Mouse (Mus musculus) hindbrain, embryonic 12.5 days (tissue): ENCODE results near the gene Ksr2. TPM values are rescaled to one million over a fixed set of nuclear protein-coding genes. Genes with fewer than 3 reads are reported as not detected.

Experiments
- ATAC-seq: fragments of 200-750 bp; cut with Nextera tagmentation; 2 replicates; pipeline ENCODE4 v1.8.0; 2017; ENCODE audit warnings: moderate TSS enrichment; ENCODE audit not compliant: low FRiP score
- H3K27ac ChIP-seq: fragments of 300-500 bp; sonication (generic); 2 replicates; pipeline ENCODE4 v1.5.1; 2016; ENCODE audit warnings: mild to moderate bottlenecking
- H3K27me3 ChIP-seq: fragments of 300-500 bp; sonication (generic); 2 replicates; pipeline ENCODE4 v1.6.1; 2016; ENCODE audit warnings: mild to moderate bottlenecking
- H3K36me3 ChIP-seq: fragments of 300-500 bp; sonication (generic); 2 replicates; pipeline ENCODE4 v1.6.1; 2016; ENCODE audit warnings: mild to moderate bottlenecking
- H3K4me1 ChIP-seq: fragments of 300-500 bp; sonication (generic); 2 replicates; pipeline ENCODE4 v1.6.1; 2016
- H3K4me2 ChIP-seq: fragments of 300-500 bp; sonication (generic); replicated peaks from 2 replicates; pipeline ENCODE4 v1.6.1; 2016; ENCODE audit warnings: mild to moderate bottlenecking
- H3K4me3 ChIP-seq: fragments of 300-500 bp; sonication (generic); 2 replicates; pipeline ENCODE4 v1.5.1; 2016; ENCODE audit warnings: mild to moderate bottlenecking
- H3K9ac ChIP-seq: fragments of 300-500 bp; sonication (generic); 2 replicates; pipeline ENCODE4 v1.6.1; 2016; ENCODE audit warnings: mild to moderate bottlenecking, moderate library complexity
- H3K9me3 ChIP-seq: fragments of 300-500 bp; sonication (generic); replicated peaks from 2 replicates; pipeline ENCODE4 v1.6.1; 2016; ENCODE audit warnings: mild to moderate bottlenecking
- WGBS: fragments of 180-500 bp; shearing (Covaris S2); methylation state at CpG from one replicate; pipeline ENCODE4 v1.1.7; 2016; 5-methylcytosine and 5-hydroxymethylcytosine counted together
- polyA plus RNA-seq: library from polyadenylated mRNA; unstranded; fragments of >200 nt; fragmentation: Nextera tagmentation; extraction: Ambion mirVana; gene quantifications from 2 replicates; pipeline ENCODE4 v1.2.1, GENCODE M21; 2016

Ksr2 gene
- polyA plus RNA-seq, 1 experiment from 2014 or later, result 4.4 TPM

DNA sequence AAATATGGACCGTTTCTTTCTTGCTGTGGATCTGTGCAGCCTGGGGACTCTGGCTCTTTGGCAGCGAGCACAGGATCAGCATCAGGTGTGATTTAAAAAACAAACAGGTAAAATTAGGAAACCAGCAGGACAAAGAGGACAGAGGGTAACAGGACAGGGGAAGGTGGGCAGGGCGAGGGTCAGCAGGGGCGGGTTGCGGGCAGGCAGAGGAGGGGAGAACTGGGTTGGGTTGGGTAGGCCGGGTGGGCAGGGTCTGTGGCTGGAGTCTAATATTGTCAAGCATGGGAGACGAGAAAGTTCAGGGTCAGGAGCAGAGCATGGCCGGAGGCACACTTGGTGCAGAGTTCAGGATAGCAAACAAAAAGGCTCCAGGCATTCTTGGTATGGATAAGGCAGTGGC lies 43.8 kb downstream of the Ksr2 start:
- WGBS, result 39% methylated on average over 8 of the region's 8 CpGs
- no peak overlapping the region for H3K4me3 ChIP-seq
- H3K4me2 ChIP-seq, result no peak overlapping the region
- H3K36me3 ChIP-seq, result no peaks in the 10 kb centered on the region
- peak overlapping the region; percentile 1; the same call in 1 of the 2 replicates for H3K27ac ChIP-seq
- no peaks in the 10 kb centered on the region for H3K27me3 ChIP-seq
- H3K9ac ChIP-seq, result no peak overlapping the region
- peaks cover 9% of the 10 kb centered on the region for H3K4me1 ChIP-seq
- no peak for ATAC-seq
- H3K9me3 ChIP-seq, result peaks cover 8% of the 10 kb centered on the region; the same call in 1 of the 2 replicates

DNA sequence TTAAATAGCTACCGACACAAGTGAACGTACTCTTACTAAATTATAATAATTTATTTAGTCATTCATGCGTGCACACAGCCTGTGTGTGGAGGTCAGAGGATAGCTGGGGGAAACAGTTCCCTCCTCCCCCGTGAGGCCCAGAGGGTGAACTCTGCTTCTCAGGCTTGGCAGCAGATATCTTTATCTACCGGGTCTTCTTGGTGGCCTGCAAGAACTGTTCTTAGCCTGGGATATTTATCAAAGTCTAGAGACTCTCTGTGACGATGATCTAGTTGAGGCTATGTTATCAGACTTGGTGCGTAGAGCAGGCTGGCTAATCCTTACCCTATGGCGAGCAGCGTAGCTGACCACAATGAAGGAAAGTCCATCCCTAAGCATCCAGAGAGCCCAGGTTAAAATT lies 45.1 kb downstream of the Ksr2 start:
- Histone ChIP-seq H3K9me3 (peaks cover 8% of the 10 kb centered on the region; the same call in 1 of the 2 replicates), H3K4me1 (peaks cover 9% of the 10 kb centered on the region), H3K4me2 (no peak overlapping the region), H3K36me3 (no peaks in the 10 kb centered on the region), H3K27me3 (no peaks in the 10 kb centered on the region), H3K4me3 (no peak overlapping the region), H3K27ac (no peak overlapping the region), H3K9ac (no peak overlapping the region)
- ATAC-seq, result no peak
- WGBS, result 69% methylated on average over 9 of the region's 9 CpGs

DNA sequence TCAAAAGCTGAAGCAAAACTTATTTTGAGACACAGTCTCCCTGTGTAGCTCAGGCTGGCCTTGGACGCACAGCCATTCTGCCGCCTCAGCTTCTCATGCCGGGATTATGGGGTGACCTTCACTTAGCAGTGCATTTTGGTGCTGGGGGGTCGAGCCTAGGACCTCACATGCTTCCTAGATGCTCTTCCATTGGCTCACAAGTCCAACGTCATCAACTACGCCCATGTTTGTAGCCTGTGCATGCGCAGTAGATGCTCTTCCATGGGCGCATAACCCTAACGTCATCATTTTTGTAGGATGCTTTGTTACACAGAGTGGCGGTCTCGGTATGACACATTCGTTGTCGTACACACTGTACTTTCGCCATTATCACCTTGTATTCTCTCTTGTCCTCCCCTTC lies 46.5 kb downstream of the Ksr2 start:
- ATAC-seq, result no peak
- Histone ChIP-seq H3K9ac (no peak overlapping the region), H3K36me3 (no peaks in the 10 kb centered on the region), H3K9me3 (peaks cover 8% of the 10 kb centered on the region; the same call in 1 of the 2 replicates), H3K4me2 (no peak overlapping the region), H3K4me3 (no peak overlapping the region), H3K4me1 (peaks cover 9% of the 10 kb centered on the region), H3K27ac (no peak overlapping the region), H3K27me3 (no peaks in the 10 kb centered on the region)
- WGBS, result 93% methylated on average over 14 of the region's 14 CpGs

DNA sequence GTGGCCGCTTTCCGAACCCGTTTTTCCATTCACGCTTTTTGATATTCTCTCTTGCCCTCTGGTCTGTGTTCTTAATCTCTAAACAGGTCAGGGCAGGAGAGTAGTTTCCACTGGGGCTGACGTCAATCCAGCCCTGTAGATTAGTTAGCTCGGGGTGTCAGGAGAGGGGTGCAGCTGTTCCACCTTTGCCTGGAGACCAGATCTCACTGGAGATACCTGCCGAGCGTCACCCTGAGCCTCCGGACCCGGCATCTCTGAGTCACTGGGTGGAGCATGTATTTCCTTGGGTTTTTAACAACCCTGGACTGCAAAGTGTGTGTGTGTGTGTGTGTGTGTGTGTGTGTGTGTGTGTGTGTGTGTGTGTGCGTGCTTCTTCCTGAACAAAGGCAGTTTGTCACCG lies 53.3 kb downstream of the Ksr2 start:
- Histone ChIP-seq H3K27ac (no peak overlapping the region), H3K9ac (no peak overlapping the region), H3K9me3 (0 out of 2 replicates have a peak, but pooled peaks cover 4% of the 10 kb centered on the region), H3K4me1 (no peaks in the 10 kb centered on the region), H3K36me3 (0 out of 2 replicates have a peak, but pooled peaks cover 2% of the 10 kb centered on the region), H3K4me3 (no peak overlapping the region), H3K27me3 (no peaks in the 10 kb centered on the region), H3K4me2 (no peak overlapping the region)
- ATAC-seq, result no peak
- WGBS, result 83% methylated on average over 12 of the region's 12 CpGs

DNA sequence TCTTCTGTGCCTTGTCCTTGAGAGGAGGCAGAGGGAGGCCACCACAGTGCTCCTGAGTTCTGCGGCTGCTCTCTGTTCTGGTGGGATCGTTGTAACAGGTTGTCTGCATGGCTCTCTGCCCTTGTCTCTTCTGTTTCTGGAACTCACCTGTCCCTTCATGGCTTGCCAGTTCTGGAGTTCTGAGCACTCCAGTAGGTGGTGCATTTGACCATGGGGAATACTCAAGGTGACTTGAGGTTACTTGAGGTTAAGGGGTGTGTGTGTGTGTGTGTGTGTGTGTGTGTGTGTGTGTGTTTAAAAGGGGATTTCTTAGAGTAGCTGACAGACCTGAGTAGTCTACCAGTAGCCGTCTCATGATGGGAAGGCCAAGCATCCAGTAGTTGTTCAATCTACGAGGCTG lies 55.2 kb downstream of the Ksr2 start:
- no peak for ATAC-seq
- 93% methylated on average over 4 of the region's 4 CpGs for WGBS
- H3K27me3 ChIP-seq, result no peaks in the 10 kb centered on the region

DNA sequence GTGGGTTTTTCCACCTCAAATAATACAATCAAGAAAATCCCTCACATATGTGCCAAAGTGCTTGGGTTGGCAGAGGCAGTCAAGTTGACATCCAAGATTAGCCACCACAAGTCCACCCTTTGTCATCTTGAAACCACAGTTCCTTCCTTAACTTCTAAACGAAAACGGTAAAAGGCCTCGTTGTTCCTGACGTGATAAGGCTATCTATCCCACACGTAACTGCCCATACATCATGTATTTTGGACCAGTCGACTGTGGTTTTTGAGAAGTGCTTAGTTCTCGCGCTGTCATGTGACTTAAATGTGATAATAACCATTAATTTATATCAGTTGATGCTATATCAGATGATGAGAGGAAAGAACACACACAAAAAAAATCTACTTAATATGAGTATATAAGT lies 55.8 kb downstream of the Ksr2 start:
- ATAC-seq, result no peak
- Histone ChIP-seq H3K9ac (no peak overlapping the region), H3K36me3 (0 out of 2 replicates have a peak, but pooled peaks cover 2% of the 10 kb centered on the region), H3K4me3 (no peak overlapping the region), H3K27ac (no peak overlapping the region), H3K9me3 (0 out of 2 replicates have a peak, but pooled peaks cover 4% of the 10 kb centered on the region), H3K4me1 (no peaks in the 10 kb centered on the region), H3K27me3 (no peaks in the 10 kb centered on the region), H3K4me2 (no peak overlapping the region)
- 93% methylated on average over 8 of the region's 8 CpGs for WGBS

More for the DNA sequence above, 55.2 kb downstream of the Ksr2 start:
- no peak overlapping the region for H3K27ac ChIP-seq
- no peaks in the 10 kb centered on the region for H3K4me1 ChIP-seq
- no peak overlapping the region for H3K4me3 ChIP-seq
- H3K36me3 ChIP-seq, result 0 out of 2 replicates have a peak, but pooled peaks cover 2% of the 10 kb centered on the region
- no peak overlapping the region for H3K9ac ChIP-seq
- 0 out of 2 replicates have a peak, but pooled peaks cover 4% of the 10 kb centered on the region for H3K9me3 ChIP-seq
- no peak overlapping the region for H3K4me2 ChIP-seq

DNA sequence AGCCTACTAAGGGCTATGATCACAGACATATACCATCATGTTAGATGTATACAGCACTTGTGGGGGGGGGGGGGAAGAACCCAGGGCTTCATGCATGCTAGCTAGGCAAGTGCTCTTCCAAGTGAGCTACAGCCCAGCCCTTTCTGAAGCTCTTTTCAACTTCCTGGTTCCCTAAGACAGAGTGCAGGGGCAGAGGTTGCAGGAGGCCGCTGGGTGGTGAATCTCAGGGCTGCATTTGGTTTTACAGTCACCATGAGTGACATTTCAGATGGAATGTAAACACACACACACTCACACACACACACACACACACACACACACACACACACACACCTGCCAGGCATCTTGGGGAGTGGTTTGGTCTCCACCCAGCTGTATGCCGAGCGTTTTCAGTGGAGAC lies 67.4 kb downstream of the Ksr2 start:
- Histone ChIP-seq H3K36me3 (no peaks in the 10 kb centered on the region), H3K9me3 (no peaks in the 10 kb centered on the region), H3K4me3 (no peak overlapping the region), H3K9ac (no peak overlapping the region), H3K4me1 (no peaks in the 10 kb centered on the region), H3K27me3 (no peaks in the 10 kb centered on the region), H3K27ac (no peak overlapping the region), H3K4me2 (no peak overlapping the region)
- ATAC-seq, result no peak
- 71% methylated on average over 3 of the region's 3 CpGs for WGBS

DNA sequence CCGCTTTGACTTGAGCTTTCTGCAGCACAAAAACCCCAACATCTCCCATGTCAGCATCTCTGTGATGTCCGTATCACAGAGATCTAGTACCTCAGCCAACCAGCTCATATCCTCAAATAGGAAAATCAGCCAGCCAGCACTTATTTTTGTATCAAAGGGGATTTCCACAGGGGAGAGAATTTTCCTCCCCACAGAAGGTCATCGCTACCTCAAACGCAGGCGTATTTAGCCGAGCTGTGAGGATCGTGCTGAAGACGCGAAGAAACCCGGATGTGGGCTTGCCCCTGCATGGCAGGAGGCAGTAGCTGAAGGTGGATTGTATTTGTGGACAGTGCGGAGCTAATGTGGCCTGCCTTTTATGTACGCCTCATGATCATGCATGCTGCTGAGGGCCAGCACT lies 67.8 kb downstream of the Ksr2 start:
- Histone ChIP-seq H3K4me1 (no peaks in the 10 kb centered on the region), H3K27ac (no peak overlapping the region), H3K9ac (no peak overlapping the region), H3K36me3 (no peaks in the 10 kb centered on the region), H3K4me2 (no peak overlapping the region), H3K4me3 (no peak overlapping the region), H3K27me3 (no peaks in the 10 kb centered on the region), H3K9me3 (no peaks in the 10 kb centered on the region)
- ATAC-seq, result no peak
- 67% methylated on average over 12 of the region's 12 CpGs for WGBS

DNA sequence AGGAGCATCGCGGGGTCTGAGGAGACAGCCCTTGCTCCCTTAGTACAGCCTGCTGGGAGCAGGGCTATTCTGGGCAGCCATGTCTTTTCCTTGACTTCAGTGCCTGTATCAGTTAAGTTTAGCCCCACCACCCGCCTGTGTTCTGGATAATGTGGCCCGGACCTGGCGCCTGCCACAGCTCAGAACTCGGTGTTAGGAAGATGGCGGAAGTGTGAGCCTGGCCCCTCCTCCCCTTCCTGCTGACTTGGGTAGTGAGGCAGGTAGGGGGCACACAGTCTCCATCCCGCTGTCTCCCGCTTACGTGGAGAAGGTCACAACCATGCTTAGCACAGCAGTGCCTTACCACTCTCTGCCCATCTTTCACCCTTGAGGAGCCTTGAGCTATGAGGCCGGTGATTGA lies 68.2 kb downstream of the Ksr2 start:
- Histone ChIP-seq H3K4me1 (no peaks in the 10 kb centered on the region), H3K9ac (no peak overlapping the region), H3K9me3 (no peaks in the 10 kb centered on the region), H3K27ac (no peak overlapping the region), H3K27me3 (no peaks in the 10 kb centered on the region), H3K36me3 (no peaks in the 10 kb centered on the region), H3K4me3 (no peak overlapping the region), H3K4me2 (no peak overlapping the region)
- WGBS, result 77% methylated on average over 11 of the region's 11 CpGs
- ATAC-seq, result no peak

DNA sequence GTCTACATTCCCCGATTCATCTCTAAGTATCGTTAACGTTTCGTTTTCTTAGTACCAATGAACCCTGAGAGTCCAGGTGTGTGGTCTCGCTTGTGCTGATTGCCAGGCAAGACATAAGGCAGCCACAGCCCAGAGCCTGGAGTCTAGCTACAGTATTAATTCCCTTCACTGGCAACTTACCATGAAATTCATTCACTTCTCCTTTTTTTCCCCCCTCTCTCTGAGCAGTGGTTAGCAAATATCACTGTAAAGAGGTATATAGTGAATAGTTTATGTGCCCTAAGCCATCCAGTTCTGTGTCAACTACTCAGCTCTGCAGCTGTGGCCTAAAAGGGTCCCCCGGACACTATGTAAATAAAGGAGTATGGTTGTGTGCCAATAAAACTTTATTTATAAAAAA lies 71.6 kb downstream of the Ksr2 start:
- Histone ChIP-seq H3K36me3 (no peaks in the 10 kb centered on the region), H3K27me3 (no peaks in the 10 kb centered on the region), H3K4me3 (no peak overlapping the region), H3K9me3 (no peaks in the 10 kb centered on the region), H3K4me1 (no peaks in the 10 kb centered on the region), H3K4me2 (no peak overlapping the region), H3K27ac (no peak overlapping the region), H3K9ac (no peak overlapping the region)
- no peak for ATAC-seq
- whole genome bisulfite sequencing, result 88% methylated on average over 6 of the region's 6 CpGs

DNA sequence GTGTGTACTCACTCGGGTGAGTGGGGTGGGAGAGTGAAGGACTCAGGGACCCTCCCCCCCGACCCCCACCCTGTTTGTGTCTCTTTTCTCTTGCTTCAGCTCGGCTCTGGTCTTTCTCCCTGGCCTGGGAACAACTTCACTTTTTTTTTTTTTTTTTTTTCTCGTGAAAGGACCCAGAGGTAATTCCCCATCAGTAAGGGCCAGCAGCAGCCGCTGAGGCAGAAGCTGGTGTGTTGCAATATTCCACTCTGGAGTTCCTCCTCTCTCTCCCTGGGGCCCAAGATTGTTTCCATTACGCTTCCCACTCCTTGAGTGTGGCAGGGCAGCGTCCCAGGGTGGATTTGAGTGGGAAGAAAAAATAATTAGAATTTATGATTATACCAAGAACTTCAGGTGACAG lies 72.3 kb downstream of the Ksr2 start:
- Histone ChIP-seq H3K27me3 (no peaks in the 10 kb centered on the region), H3K4me2 (no peak overlapping the region), H3K9ac (no peak overlapping the region), H3K9me3 (no peaks in the 10 kb centered on the region), H3K27ac (no peak overlapping the region), H3K36me3 (no peaks in the 10 kb centered on the region), H3K4me1 (no peaks in the 10 kb centered on the region), H3K4me3 (no peak overlapping the region)
- 58% methylated on average over 7 of the region's 7 CpGs for WGBS
- no peak for ATAC-seq

DNA sequence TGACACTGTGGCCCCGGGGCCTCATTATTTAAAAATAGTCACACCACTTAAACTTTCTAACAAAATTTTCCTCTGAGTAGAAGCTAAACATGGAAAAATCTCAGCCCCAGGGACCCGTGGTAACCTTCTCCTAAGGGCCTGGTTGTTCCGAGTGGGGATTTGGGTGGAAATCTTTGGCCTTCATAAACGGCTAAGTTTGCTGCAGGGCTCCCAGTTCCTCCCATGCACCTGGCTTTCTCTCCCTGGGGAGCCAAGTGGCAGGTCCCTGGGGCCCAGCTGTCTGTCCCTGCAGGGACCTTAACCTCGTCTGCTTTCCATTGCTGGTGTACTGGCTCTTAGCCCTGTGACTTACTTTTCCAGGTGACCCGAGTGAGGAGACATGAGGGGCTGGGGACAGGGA lies 74.4 kb downstream of the Ksr2 start:
- no peak for ATAC-seq
- Histone ChIP-seq H3K4me3 (no peak overlapping the region), H3K4me1 (peaks cover 10% of the 10 kb centered on the region), H3K9ac (no peak overlapping the region), H3K27ac (no peak overlapping the region), H3K9me3 (no peaks in the 10 kb centered on the region), H3K27me3 (no peaks in the 10 kb centered on the region), H3K4me2 (no peak overlapping the region), H3K36me3 (no peaks in the 10 kb centered on the region)
- WGBS, result 89% methylated on average over 6 of the region's 6 CpGs

DNA sequence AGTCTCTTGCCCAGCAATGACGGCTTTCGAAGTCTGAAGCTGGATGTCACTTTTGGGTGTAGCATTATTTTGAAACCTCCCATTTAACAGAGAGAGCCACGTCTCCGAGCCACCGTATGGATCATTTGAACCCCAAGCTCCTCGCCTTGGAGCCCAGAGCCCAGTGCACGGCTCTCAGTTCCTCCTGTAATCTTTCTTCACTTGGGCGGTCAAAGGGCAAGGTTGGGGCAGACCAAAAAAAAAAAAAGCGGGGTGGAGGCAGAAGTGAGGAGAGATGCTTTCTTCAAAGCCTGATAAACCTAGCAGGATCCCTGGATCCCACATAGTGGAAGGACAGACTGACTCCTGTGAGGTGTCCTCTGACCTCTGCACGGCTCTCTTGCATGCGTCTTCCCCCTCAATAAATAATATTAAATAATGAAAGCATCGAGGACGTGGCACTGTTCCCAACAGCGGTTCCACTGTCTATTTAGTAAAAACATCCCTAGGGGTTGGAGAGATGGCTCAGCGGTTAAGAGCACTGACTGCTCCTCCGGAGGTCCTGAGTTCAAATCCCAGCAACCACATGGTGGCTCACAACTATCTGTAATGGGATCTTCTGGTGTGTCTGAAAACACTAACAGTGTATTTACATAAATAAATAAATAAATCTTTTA lies 75.0 kb downstream of the Ksr2 start:
- no peak for ATAC-seq
- H3K4me1 ChIP-seq, result peaks cover 15% of the 10 kb centered on the region
- no peaks in the 10 kb centered on the region for H3K36me3 ChIP-seq
- 87% methylated on average over 16 of the region's 16 CpGs for WGBS
- H3K27me3 ChIP-seq, result no peaks in the 10 kb centered on the region
- no peak overlapping the region for H3K9ac ChIP-seq
- no peaks in the 10 kb centered on the region for H3K9me3 ChIP-seq
- no peak overlapping the region for H3K4me3 ChIP-seq
- no peak overlapping the region for H3K27ac ChIP-seq
- H3K4me2 ChIP-seq, result no peak overlapping the region
